Mouse (Mus musculus) c-Kit-positive CD71-positive TER-119-positive erythroid progenitor cells, embryonic 14.5 days (primary cell): ENCODE results near the gene Tgfbr3.

ENCODE experiments used
- DNase-seq: peaks from one replicate; pipeline ENCODE4 v3.0.0-alpha.2; 2013; ENCODE audit warnings: low spot score

The Tgfbr3 gene

DNA sequence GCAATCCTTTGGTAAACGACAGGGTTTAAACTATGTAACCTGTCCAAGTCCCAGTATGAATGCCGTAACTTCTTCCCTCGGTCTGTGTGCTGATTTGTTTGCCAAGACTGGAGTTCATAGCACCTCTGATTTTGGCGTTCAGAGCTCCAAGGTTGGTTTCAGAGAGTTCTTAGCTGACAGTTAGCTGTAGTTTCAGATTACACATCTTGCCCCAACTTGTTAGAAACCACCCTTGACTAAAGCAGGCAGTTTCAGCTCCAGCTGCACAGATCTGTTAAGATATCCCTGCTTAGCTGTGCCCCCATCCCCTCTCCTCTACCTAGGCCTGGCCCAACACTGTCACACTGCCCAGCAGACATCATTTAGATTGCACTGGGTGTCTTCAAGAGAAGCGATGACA is 81.5 kb downstream of the Tgfbr3 start:
- no peak for DNase-seq

DNA sequence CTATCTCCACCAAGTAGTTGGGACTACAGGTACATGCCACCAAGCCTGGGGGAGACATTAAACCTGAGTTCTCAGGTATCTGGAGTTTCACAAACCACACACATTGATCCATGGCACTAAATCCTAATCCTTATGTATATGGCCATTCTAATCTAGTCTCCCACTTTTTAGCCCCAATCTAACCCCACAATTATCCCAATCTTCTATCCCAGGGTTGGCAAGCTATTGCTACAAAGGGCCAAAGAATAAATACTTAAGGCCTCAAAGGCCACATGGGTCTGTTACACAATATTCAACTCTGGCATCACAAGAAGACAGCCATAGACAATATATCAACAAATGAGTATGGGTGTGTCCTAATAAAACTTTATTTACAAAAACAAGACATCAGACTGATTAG is 85.1 kb downstream of the Tgfbr3 start:
- DNase-seq: no peak

DNA sequence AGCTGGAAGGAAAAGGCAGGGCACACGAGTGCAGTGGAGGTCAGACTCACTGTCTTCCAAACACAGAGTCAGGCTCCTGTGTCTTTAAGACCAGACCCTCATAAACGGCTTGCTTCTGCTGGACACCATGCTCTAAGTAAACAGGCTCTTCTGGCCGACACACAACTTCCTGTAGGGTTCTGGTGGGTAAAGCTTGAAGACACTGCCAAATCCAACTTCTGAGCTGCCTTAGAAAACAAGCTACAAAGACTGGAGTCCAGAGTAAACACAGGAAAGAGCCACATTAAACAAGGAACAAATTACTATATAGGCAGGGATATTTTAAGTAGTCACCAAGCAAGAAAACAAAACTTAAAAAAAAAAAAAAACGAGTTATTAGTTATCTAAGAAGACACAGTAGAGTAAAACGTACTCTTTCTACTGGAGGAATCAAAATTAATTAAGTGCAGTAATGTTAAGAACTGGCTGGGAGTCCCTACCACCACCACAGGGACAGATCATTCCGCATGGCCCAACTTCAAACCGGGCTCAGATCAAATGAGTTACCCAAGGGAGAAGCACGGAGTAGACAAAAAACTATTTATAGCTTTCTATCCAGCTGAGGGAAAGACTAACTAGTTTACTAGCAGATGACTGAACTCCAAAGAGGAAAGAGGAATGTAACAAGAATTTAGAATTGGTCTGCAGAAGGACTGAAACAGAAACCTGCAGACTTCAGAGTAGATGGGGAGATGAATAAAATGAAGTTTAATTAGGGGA is 86.4 kb downstream of the Tgfbr3 start:
- DNase-seq: no peak

- no peak for DNase-seq
Observed at GRCm38 (mm10) chr5:107201509-107202182, 87.8 kb downstream of the Tgfbr3 start.

DNA sequence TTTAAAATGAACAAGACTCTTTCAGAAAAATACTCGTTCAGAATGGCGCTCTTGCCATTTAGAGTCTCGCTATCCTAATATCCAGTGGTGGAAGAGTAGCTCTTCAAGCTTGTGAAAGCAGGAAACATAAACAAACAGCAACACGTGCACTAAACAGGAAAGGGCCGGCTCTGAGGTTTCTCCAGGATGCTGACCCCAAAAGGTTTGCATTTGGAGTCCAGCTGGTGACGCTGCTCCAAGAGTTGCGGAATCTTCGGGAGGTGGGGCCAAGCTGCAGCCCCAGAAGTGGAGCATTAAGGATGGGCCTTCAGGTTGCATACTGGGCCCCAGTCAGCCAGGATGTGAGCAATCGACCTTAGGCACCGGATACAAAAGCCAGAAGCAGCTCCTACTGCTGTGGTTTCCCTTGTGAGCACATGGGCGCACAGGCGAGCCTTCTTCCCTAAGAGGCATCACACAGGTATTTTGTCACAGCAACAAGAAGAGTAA is 88.5 kb downstream of the Tgfbr3 start:
- no peak for DNase-seq

DNA sequence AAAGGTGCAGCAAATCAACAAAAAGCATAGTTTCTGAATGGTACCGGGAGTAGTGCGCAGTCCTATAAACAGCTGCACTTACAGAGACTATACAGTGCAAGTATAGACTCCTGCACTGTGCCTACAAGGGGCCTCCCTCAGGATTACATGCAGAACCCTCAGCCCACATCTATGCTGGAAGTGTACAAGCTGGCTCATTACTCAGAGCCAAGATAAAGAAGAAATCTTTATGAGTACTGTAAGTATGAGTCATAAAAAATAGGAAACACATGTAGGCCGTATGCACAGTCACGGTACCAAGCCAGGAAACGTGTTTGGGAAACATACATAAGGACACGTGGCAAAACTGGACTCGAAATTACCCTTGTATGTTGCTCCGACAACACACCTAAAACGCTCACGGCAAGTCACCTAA is 89.2 kb downstream of the Tgfbr3 start:
- DNase-seq: no peak

DNA sequence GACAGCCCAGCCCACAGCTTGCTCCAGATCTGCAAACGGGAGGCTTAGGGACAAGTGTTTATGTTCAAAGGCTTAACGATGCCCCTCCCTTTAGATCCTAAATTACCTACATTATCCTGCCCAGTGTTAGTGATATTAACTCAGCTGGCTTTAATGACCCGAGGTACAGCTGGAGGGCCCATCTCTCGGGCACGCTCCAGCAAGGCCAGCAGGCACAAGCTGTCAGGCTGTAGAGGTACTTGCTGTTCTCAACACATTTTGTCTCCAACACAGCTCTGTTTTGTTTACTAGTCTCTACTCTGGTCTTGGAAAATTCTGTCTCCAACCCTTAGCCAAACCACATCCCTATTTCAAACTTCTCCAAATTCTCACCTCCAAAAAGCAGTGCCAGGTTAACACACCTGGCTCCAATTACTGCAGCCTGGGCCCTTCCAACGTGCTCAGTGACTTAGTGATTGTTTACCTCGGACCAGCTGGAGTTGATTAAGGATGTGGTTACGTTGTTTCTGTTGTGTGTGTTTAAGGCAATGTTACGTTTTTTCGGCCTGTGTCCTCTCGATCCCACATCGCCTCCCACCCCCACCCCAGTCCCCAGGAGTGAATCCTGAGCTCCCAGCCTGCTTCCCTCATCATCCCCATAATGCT is 93.6 kb downstream of the Tgfbr3 start:
- DNase-seq: no peak

- DNase-seq: peak; percentile 21
Observed at GRCm38 (mm10) chr5:107193160-107193559, 96.3 kb downstream of the Tgfbr3 start.

GRCm38 (mm10) chr5:107192372-107192771 is 97.1 kb downstream of the Tgfbr3 start:
- DNase-seq: no peak

GRCm38 (mm10) chr5:107188551-107188950 is 100.9 kb downstream of the Tgfbr3 start:
- DNase-seq: no peak

- no peak for DNase-seq
Observed at GRCm38 (mm10) chr5:107186206-107186605, 103.2 kb downstream of the Tgfbr3 start.

- no peak for DNase-seq
Observed at GRCm38 (mm10) chr5:107184158-107184883, 105.1 kb downstream of the Tgfbr3 start.

DNA sequence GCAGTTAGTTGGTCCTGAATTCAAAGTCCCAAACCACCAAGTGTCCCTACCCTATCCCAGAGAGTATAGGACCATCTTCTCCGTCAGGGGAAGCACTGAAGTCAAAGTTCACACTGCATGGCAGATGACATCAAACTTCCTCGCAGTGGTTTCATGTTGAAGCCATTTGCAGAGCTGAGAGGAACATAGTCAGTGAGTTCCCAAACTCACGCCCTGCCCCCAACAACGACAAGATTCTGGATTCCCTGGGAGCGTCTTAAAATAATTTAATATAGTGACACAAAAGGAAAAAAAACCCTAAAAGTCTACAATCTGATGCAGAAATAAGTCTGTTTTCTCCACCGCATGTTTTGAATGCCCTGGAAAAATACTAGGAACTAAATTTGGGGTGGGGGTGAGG is 105.9 kb downstream of the Tgfbr3 start:
- no peak for DNase-seq

DNA sequence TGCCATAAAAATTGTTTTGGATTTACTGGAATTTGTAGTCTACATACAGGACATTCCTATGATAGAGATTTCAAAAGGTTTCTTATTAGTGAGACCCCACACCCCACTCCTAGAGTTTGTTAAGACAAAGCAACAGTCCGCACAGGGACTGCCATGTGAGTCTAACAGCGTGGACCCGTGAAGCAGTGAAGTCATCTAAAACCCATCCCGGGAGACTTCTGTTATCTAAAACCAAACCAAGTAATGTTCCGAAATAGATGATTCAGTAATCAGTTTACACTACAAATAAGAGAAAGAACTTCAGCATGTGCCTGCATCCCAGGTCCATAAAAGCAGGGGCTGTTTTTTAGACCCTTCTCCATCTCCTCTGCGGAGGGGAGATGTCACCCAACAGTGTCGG is 106.7 kb downstream of the Tgfbr3 start:
- no peak for DNase-seq

- DNase-seq: peak; percentile 12
Observed at GRCm38 (mm10) chr5:107181820-107182219, 107.6 kb downstream of the Tgfbr3 start.

DNA sequence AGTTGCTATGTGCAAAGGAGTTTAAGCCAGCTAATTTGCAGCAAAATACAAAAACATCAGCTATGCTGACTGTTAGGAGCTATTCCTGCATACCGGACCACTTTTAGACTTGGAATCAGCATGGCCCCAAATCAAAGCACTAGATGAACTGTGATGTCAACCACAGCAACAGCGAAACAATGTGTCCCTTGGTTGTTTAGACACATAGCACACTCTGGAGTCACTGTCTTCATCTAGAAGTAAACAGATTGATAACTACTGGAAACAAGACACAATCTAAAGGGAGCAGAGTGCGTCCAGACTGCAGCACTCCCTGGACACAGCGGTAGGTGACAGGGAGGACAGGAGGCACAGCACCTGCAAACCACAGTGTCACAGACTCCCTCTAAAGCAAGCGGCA is 110.2 kb downstream of the Tgfbr3 start:
- no peak for DNase-seq

GRCm38 (mm10) chr5:107177791-107178190 is 111.6 kb downstream of the Tgfbr3 start:
- DNase-seq: peak; percentile 27

DNA sequence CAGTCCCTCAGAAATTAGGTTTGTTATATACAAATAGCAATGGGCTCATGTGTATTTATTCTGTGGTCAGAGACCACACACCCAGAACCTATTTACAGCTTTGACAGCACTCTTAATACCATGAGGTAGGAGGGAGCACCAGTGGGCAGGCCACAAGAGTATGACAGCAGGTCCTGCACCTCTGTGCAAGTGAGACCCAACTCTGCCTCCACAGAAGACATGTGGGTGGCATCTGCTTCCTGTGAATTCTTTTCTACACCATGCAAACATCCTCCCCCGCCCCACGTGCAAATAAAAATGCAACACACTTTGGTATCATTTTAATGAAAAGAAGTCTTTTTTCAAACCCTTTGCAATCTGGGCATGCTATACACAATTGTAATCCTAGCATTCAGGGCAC is 112.2 kb downstream of the Tgfbr3 start:
- no peak for DNase-seq

GRCm38 (mm10) chr5:107176796-107177195 is 112.6 kb downstream of the Tgfbr3 start:
- DNase-seq: no peak

- no peak for DNase-seq
Observed at GRCm38 (mm10) chr5:107176196-107176595, 113.2 kb downstream of the Tgfbr3 start.

- no peak for DNase-seq
Observed at GRCm38 (mm10) chr5:107174188-107174587, 115.2 kb downstream of the Tgfbr3 start.

DNA sequence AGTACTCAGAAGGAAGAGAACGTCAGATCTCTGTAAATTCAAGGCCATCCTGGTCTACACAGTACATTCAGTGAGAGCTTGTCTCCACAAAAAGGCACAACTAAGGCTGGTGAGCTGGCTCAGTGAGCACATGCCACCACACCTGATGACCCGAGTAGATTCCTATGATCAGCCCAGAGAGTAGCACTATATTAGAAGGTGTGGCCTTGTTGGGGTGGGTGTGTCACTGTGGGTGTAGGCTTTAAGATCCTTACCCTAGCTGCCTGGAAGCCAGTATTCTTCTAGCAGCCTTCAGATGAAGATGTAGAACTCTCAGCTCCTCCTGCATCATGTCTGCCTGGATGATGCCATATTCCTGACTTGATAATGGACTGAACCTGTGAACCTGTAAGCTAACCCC is 115.9 kb downstream of the Tgfbr3 start:
- DNase-seq: peak; percentile 29
